Mouse (Mus musculus): ENCODE data around the gene Ep400. TPM values are rescaled to one million over a fixed set of nuclear protein-coding genes. Genes with fewer than 3 reads are reported as not detected.

Ep400 gene
- 30.3 and 31.6 TPM in 2 replicates for polyA plus RNA-seq (2015; fragmentation: Nextera tagmentation; extraction: Ambion mirVana)

GRCm38 (mm10) chr5:110770448-110771158, at the start of gene Ep400:
Ep400 (minus strand) TSS chr5:110770717.

GRCm38 (mm10) chr5:110809667-110810325, 39.3 kb upstream of the Ep400 start, which contains the start of gene Ulk1:
Ulk1 (minus strand) TSS chr5:110810097.

GRCm38 (mm10) chr5:110779998-110780760, 9.7 kb upstream of the Ep400 start, which contains the start of gene Pus1:
Pus1 (minus strand) TSS chr5:110780659.

GRCm38 (mm10) chr5:110652719-110653648, 117.5 kb downstream of the Ep400 start, which contains the start of the genes Noc4l and Ddx51:
Noc4l (minus strand) TSS chr5:110653417.
Ddx51 (plus strand) TSS chr5:110653451.

Small RNA genes within 50 kb of the gene (microRNA-seq; reads per million reads assigned to microRNA genes)
- not detected for gene Mir7026

Other genes with a start within 250 kb of the Ep400 start
- gene Galnt9, start 226.4 kb downstream of the Ep400 start, polyA plus RNA-seq (2015; fragmentation: Nextera tagmentation; extraction: Ambion mirVana): 24.4 and 25.3 TPM in 2 replicates
- gene Noc4l, start 117.3 kb downstream of the Ep400 start, polyA plus RNA-seq (2015; fragmentation: Nextera tagmentation; extraction: Ambion mirVana): 34.7 and 40.7 TPM in 2 replicates
- gene Ddx51, start 117.3 kb downstream of the Ep400 start, polyA plus RNA-seq (2015; fragmentation: Nextera tagmentation; extraction: Ambion mirVana): 16.1 and 16.2 TPM in 2 replicates
- 21.0 and 22.4 TPM in 2 replicates for gene Pus1, start 9.9 kb upstream of the Ep400 start, polyA plus RNA-seq (2015; fragmentation: Nextera tagmentation; extraction: Ambion mirVana)
- 15.6 and 20.5 TPM in 2 replicates for gene Ulk1, start 39.4 kb upstream of the Ep400 start, polyA plus RNA-seq (2015; fragmentation: Nextera tagmentation; extraction: Ambion mirVana)
- 13.9 and 14.6 TPM in 2 replicates for gene Hscb, start 69.1 kb upstream of the Ep400 start, polyA plus RNA-seq (2015; fragmentation: Nextera tagmentation; extraction: Ambion mirVana)
- gene Chek2, start 69.3 kb upstream of the Ep400 start, polyA plus RNA-seq (2015; fragmentation: Nextera tagmentation; extraction: Ambion mirVana): 3.7 and 5.0 TPM in 2 replicates
- gene Ttc28, start 109.1 kb upstream of the Ep400 start, polyA plus RNA-seq (2015; fragmentation: Nextera tagmentation; extraction: Ambion mirVana): 11.6 and 13.9 TPM in 2 replicates